Mouse (Mus musculus): ENCODE measurements around the gene Ski.

The Ski gene

DNA sequence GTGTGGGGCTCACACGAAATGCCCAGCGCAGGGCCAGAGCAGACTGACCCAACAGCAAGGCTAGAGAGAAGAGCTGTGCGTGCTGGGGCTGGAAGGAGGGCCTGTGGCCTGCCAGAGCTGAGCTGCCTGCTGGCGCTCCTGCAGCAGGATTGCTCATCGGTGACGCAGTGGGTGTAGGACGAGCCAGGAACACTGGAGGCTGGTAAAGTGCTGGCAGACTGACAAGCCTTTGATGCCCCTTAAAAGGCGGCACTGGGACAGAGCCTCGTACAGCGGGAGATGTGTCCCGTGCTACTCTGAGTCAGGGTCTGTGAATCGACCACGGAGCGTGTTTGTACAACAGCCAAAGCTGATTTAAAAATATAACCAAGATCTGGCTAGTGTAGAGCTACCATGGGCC is 92.4 kb downstream of the Ski start:
- peak; percentile 83 to 88 for DNase-seq (ENCODE audit: low spot score in 2 of 2)

GRCm38 (mm10) chr4:155129132-155129917 is 93.1 kb downstream of the Ski start:
- no peak for DNase-seq (ENCODE audit: low spot score in 2 of 2)

DNA sequence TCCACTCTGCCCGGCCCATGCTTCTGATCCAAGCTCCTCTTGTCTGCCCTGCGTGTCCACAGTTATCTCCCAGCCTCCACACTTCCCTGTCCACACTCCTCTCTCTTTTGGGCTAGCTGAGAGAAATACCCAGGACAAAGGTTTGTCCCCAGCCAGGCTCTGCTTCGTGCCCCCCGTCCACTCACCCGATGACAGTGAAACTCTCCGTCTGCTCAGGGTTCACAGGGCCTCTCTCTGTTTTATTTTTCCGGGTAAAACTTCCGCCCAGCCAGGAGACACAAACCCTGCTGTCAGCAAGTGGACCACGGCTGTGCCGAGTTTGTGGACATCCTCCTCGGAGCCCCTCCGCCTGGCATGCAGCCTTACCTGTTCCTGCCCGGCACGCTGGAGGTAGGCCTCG is 94.0 kb downstream of the Ski start:
- no peak for DNase-seq (ENCODE audit: low spot score in 2 of 2)

DNA sequence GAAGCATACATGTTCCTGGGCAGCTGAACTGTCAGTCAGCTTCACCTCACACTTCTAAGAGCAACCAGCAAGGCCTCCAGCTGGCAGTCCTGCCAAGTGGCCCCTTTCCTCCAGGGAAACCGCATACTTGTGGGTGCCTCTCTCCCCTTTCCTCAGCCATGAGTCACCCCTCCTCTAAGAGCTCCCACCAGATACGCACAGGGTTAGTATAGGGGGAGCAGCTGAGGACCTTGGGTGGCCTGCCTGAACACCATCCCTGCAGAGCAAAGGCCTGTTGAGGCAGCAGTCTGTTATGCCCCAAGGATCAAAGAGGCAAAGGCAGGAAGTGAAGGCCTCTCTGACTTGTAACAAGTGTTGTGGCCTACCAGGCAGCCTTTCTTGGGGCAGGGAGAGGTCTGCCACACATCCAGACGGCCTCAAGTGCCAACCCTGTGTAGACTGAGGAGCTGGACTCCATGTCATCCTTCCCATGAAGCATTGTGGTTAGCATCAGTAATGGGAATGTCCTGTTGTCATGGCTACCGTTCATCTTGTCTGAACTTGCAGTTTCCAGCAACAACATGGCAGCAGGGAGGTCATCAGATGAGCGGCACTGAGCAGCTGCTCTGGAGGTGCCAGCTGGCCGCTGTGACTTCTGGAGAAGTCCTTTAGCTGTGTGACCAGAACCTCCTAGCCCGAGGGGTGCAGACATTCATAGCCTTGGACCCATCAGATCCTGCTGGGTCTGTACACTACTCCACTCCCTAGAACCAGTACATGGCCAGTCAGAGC is 95.6 kb downstream of the Ski start:
- DNase-seq (ENCODE audit: low spot score in 2 of 2): no peak

DNA sequence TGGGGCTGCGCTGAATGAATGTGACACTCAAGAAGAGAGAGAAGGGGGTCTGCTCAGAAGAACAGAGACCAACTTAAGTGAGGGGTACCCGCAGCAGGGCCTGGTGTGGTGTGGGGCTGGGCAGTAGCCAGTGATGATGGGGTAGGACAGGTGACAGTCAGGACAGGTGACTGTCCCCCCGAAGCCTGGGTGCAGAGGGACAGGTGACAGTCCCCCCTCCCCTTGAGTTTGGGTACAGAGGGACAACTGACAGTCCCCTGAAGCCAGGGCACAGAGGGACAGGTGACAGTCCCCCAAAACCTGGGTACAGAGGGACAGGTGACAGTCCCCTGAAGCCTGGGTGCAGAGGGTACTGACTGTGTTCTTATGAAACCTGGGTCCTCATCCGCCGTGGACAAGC is 96.2 kb downstream of the Ski start:
- no peak for DNase-seq (ENCODE audit: low spot score in 2 of 2)

- no peak for DNase-seq (ENCODE audit: low spot score in 2 of 2)
Measured at GRCm38 (mm10) chr4:155125310-155125709, 97.1 kb downstream of the Ski start.

DNA sequence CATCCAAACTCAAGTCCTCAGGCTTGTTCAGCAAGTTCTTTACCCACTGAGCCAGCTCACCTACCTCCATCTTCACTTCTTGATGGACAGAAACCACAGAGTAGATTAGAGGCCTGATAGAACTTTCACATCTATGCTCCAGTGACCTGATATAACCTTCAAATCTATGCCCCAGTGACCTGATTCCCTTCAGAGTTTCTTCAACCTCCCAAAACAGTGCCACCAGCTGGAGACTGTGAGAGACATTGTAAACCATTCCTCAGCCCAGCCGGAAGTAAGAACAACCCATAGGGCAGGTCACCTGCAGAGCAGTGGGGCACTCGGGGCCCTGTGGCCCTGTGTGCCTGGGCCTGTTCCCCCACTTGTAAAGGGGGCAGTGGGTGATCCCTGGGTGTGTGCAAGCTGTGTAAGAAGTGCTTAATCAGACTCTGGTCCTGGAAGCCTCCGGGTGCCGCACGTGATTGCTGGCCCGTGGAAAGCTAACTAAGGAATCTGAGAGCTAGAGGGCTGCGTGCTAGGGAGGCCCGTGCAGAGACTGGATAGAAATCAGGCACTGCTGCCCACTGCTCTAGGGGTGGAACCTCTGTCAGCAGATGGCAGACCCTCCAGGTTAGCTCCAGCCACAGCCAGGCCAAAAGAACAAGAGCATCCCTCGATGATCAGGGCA is 98.4 kb downstream of the Ski start:
- no peak for DNase-seq (ENCODE audit: low spot score in 2 of 2)

DNA sequence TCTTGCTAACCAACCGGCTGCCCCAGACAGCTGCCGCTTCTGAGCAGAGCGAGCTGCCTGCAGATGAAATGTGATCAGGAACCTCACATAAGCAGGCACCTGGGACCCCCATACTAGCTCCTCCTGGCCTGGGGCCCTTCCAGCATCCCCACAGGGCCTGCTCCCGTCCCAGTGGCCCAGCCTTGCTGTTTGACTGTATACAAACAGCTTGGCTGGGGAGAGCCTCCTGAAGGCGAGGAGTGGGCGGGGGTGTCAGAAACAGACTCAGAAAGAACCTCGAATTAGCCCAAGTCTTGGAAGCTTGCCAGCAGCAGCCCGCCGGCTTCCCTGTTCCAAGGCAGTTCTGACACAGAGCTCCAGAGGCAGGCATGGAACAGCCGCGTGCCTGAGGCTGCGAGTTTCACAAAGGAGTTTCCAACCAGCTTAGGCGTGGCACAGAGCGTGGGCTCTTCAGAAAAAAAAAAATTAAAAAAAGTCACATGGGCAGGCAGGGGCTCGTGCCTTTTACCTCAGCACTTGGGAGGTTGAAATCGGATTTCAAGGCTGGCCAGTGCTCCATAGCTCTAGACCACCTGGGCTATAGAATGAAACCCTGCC is 99.8 kb downstream of the Ski start:
- peak in 1 of 2 experiments; percentile 78 for DNase-seq (ENCODE audit: low spot score in 2 of 2)

DNA sequence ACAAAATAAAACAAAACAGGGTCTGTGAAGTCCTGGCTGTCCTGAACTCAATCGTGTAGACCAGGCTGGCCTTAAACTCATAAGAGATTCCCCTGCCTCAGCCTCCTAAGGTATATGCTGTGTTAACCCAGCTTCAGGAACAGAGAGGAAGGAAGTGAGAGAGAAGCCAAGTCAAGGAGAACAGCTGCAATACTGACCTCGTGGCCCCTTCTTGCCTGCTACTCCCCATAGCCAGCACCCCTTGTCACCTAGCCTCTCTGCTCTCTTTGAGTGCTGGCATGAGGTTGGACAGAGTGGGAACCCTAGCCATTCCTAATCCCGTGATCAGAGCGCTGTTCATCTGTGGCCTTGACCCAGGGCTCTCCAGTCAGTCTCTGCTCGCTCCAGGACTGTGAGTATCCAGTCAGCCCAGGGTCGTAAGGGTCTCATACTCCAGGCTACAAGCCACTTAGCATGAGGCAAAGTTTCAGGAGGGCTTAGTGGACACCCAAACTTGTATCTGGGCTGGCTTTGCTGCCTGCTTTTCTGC is 100.4 kb downstream of the Ski start:
- no peak for DNase-seq (ENCODE audit: low spot score in 2 of 2)

DNA sequence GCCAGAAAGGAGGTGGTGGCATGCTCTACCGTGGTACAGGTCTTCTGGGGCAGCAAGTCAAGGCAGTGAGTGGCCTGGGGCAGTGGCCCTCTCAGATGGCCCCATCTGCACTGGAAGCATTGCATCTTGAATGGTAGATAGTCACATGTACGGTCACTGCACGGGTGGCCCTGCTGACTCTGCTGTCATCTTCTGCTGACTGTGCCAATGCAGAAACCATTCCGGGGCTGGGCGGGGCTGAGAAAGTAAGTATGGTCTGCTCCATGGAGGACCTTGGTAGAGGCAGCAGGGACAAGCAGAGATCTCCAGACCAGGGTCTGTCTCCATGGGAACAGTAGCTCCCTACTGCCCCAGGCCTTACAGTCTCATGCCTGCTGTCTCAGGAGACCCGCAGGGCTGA is 101.2 kb downstream of the Ski start:
- no peak for DNase-seq (ENCODE audit: low spot score in 2 of 2)

DNA sequence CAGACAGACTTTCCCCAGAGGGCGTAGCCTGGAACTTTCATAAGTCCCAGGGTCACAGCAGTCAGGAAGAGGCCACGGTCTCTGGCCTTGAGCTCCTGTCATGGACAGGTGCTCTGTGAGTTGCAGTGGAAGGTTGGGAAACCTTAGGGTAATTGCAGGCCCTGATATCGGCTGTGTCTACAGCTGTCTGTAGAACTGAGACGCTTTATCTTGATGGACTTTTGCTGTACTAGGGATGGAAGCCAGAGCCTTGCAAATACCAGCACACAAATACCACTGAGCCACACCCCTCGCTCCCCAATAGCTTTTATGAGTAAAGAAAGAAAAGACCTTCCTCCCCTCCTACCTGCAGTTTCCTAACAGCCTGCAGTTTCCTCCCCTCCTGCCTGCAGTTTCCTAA is 101.8 kb downstream of the Ski start:
- no peak for DNase-seq (ENCODE audit: low spot score in 2 of 2)

DNA sequence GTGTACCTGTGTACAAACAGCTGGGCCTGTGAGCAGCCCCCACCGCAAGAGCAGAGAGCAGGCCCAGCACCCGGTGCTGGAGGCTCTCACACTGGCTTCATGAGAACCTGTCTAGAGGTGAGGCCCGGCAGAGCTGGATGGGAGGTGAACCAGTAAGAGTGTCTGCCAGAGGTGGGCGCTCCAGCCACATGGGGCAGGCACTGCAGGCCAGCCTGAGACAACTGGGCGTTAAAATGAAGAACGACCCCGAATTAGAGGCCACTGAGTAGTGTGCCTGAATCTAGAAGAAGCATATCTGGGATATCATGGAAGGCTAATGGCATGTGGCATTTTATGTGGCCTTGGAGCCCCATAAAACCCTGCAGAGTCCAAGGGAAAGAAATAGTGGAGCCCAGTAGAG is 102.4 kb downstream of the Ski start:
- no peak for DNase-seq (ENCODE audit: low spot score in 2 of 2)

DNA sequence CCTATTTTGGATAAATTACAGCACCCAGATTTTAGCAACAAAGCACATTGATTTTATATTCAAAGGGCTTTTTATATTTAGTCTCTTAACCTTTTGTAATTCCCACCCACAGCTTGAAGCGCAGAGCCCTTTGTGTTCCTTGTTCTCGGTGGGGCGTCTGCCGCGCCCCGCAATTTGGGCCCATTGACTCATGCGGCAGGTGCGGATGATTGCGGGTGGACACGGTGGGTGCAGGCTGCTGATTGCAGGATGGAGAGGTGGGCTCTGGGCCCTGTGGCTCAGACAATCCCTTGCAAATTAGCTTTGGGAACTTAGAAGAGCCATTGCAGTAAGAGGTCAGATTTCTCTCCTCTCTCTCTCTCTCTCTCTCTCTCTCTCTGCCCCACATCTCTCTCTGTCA is 104.1 kb downstream of the Ski start:
- DNase-seq (ENCODE audit: low spot score in 2 of 2): no peak

DNA sequence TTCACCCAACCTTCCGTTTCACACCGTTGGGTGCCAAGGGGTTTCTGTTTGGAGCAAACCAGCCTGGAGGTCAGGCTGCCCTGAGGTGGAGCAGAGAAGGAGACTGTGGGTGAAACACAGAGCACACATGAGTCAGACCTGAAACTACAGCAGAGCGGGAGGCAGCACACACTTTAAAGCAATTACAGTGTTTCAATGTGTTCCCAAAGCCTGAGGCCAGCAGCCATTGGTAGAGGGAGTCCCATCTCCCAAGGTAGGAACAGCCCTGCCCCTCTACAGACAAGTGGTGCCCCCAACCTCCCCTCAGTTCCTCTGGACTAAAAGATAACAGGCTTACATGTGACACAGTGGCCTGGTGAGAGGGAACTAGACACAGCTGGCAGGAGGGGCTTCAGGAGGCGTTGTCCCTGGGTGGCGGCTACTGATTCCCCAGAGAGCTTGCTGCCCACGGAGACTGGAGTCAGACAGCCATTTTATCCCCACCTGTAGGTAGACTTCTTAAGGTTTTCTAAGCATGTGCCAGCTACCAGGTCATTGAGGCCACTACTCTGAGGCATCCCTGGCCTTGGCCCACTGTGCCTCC is 104.9 kb downstream of the Ski start:
- DNase-seq (ENCODE audit: low spot score in 2 of 2): no peak

DNA sequence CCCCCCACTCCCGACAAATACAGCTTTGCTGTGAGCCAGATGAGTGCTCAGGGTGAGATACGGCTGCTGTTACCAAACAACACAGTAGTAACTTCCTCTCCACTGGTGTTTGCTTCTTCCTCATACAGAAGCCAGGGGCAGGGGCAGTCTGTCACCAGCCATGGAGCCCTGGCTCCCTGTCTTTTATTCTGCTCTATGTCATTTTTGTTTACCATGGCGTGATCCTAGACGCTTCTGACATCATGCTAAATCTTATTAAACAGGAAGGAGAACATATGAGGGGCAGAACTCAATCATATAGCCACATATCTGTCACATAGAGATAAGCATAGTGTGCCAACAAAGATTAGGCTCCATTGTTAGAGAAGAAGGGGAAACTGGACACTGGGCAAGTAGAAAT is 105.8 kb downstream of the Ski start:
- no peak for DNase-seq (ENCODE audit: low spot score in 2 of 2)

GRCm38 (mm10) chr4:155113766-155114410 is 108.5 kb downstream of the Ski start:
- DNase-seq (ENCODE audit: low spot score in 2 of 2): no peak

GRCm38 (mm10) chr4:155109471-155109870 is 112.9 kb downstream of the Ski start:
- DNase-seq (ENCODE audit: low spot score in 2 of 2): no peak

- no peak for DNase-seq (ENCODE audit: low spot score in 2 of 2)
Measured at GRCm38 (mm10) chr4:155107886-155108285, 114.5 kb downstream of the Ski start.
